Mouse (Mus musculus) midbrain, embryonic 16.5 days (tissue): ENCODE results near the gene Parvb. TPM values are rescaled to one million over a fixed set of nuclear protein-coding genes. Genes with fewer than 3 reads are reported as not detected.

Experiments used
- ATAC-seq: fragments of 200-750 bp; cut with Nextera tagmentation; 2 replicates; pipeline ENCODE4 v1.8.0; 2017; ENCODE audit warnings: moderate TSS enrichment
- H3K27ac ChIP-seq: fragments of 300-500 bp; sonication (generic); 2 replicates; pipeline ENCODE4 v1.5.1; 2014; ENCODE audit warnings: mild to moderate bottlenecking, low read length, mixed read lengths
- H3K27me3 ChIP-seq: fragments of 300-500 bp; sonication (generic); 2 replicates; pipeline ENCODE4 v1.6.1; 2014; ENCODE audit warnings: low read depth, low read length, mixed read lengths; ENCODE audit not compliant: control insufficient read depth, insufficient read depth
- H3K36me3 ChIP-seq: fragments of 300-500 bp; sonication (generic); 2 replicates; pipeline ENCODE4 v1.6.1; 2014; ENCODE audit warnings: mild to moderate bottlenecking, low read length, moderate library complexity, mixed read lengths; ENCODE audit not compliant: control insufficient read depth, insufficient read depth
- H3K4me1 ChIP-seq: fragments of 300-500 bp; sonication (generic); 2 replicates; pipeline ENCODE4 v1.6.1; 2014; ENCODE audit warnings: mild to moderate bottlenecking, low read length, mixed read lengths; ENCODE audit not compliant: control insufficient read depth, insufficient read depth
- H3K4me2 ChIP-seq: fragments of 300-500 bp; sonication (generic); 2 replicates; pipeline ENCODE4 v1.6.1; 2014; ENCODE audit warnings: mild to moderate bottlenecking, low read length, mixed read lengths
- H3K4me3 ChIP-seq: fragments of 300-500 bp; sonication (generic); 2 replicates; pipeline ENCODE4 v1.5.1; 2014; ENCODE audit warnings: low read depth, mild to moderate bottlenecking, low read length, moderate library complexity, mixed read lengths
- H3K9ac ChIP-seq: fragments of 300-500 bp; sonication (generic); 2 replicates; pipeline ENCODE4 v1.6.1; 2014; ENCODE audit warnings: low read depth, low read length, mixed read lengths
- H3K9me3 ChIP-seq: fragments of 300-500 bp; sonication (generic); replicated peaks from 2 replicates; pipeline ENCODE4 v1.6.1; 2014; ENCODE audit warnings: mild to moderate bottlenecking, low read length, mixed read lengths; ENCODE audit not compliant: control insufficient read depth, poor library complexity, severe bottlenecking
- WGBS: fragments of 180-500 bp; shearing (Covaris S2); extraction: QIAGEN DNeasy Blood & Tissue Kit; methylation state at CpG from one replicate; pipeline ENCODE4 v1.1.7; 2014; 5-methylcytosine and 5-hydroxymethylcytosine counted together
- polyA plus RNA-seq: library from polyadenylated mRNA; unstranded; fragments of >200 nt; fragmentation: Nextera tagmentation; extraction: Ambion mirVana; gene quantifications from 2 replicates; pipeline ENCODE4 v1.2.1, GENCODE M21; 2015

Parvb gene
- polyA plus RNA-seq, 1 experiment from 2014 or later: 4.3 TPM

- H3K27ac ChIP-seq: no peak overlapping the region
- no peak overlapping the region for H3K4me2 ChIP-seq
- H3K27me3 ChIP-seq: no peaks in the 10 kb centered on the region
- no peak overlapping the region for H3K9ac ChIP-seq
- ATAC-seq: no peak
- H3K9me3 ChIP-seq: no peaks in the 10 kb centered on the region
- peaks cover 9% of the 10 kb centered on the region; the same call in 1 of the 2 replicates for H3K4me1 ChIP-seq
- peaks cover 11% of the 10 kb centered on the region; the same call in 1 of the 2 replicates for H3K36me3 ChIP-seq
- WGBS: 86% methylated on average over 7 of the region's 7 CpGs
- no peak overlapping the region for H3K4me3 ChIP-seq
Measured at GRCm38 (mm10) chr15:84214476-84214875, 17.4 kb upstream of the Parvb start.

GRCm38 (mm10) chr15:84215273-84215672 lies 16.6 kb upstream of the Parvb start:
- Histone ChIP-seq H3K36me3 (peaks cover 5% of the 10 kb centered on the region; the same call in 1 of the 2 replicates), H3K9me3 (no peaks in the 10 kb centered on the region), H3K27me3 (no peaks in the 10 kb centered on the region), H3K27ac (no peak overlapping the region), H3K4me3 (no peak overlapping the region), H3K9ac (no peak overlapping the region), H3K4me2 (no peak overlapping the region), H3K4me1 (peaks cover 9% of the 10 kb centered on the region; the same call in 1 of the 2 replicates)
- no peak for ATAC-seq
- WGBS: 90% methylated on average over 2 of the region's 2 CpGs

GRCm38 (mm10) chr15:84216026-84216425 lies 15.8 kb upstream of the Parvb start:
- Histone ChIP-seq H3K27me3 (no peaks in the 10 kb centered on the region), H3K27ac (no peak overlapping the region), H3K4me2 (no peak overlapping the region), H3K9me3 (no peaks in the 10 kb centered on the region), H3K4me1 (peaks cover 9% of the 10 kb centered on the region; the same call in 1 of the 2 replicates), H3K9ac (no peak overlapping the region), H3K36me3 (no peaks in the 10 kb centered on the region; the same call in 1 of the 2 replicates), H3K4me3 (no peak overlapping the region)
- ATAC-seq: no peak

- Histone ChIP-seq H3K4me1 (peaks cover 9% of the 10 kb centered on the region; the same call in 1 of the 2 replicates), H3K27ac (peak overlapping the region; percentile 10; the same call in 1 of the 2 replicates), H3K4me2 (no peak overlapping the region), H3K9me3 (no peaks in the 10 kb centered on the region), H3K36me3 (no peaks in the 10 kb centered on the region), H3K27me3 (no peaks in the 10 kb centered on the region), H3K9ac (no peak overlapping the region), H3K4me3 (no peak overlapping the region)
- WGBS: 32% methylated on average over 7 of the region's 7 CpGs
- ATAC-seq: no peak
Measured at GRCm38 (mm10) chr15:84216461-84217084, 15.3 kb upstream of the Parvb start.

GRCm38 (mm10) chr15:84217969-84218782 lies 13.7 kb upstream of the Parvb start:
- H3K4me3 ChIP-seq: no peak overlapping the region
- no peak overlapping the region for H3K4me2 ChIP-seq
- no peak for ATAC-seq
- no peaks in the 10 kb centered on the region for H3K9me3 ChIP-seq
- no peaks in the 10 kb centered on the region for H3K27me3 ChIP-seq
- WGBS: 49% methylated on average over 23 of the region's 23 CpGs
- no peaks in the 10 kb centered on the region for H3K36me3 ChIP-seq
- H3K4me1 ChIP-seq: peaks cover 6% of the 10 kb centered on the region; the same call in 1 of the 2 replicates
- peak overlapping the region; percentile 5; the same call in 1 of the 2 replicates for H3K27ac ChIP-seq
- no peak overlapping the region for H3K9ac ChIP-seq

- Histone ChIP-seq H3K27me3 (no peaks in the 10 kb centered on the region), H3K9me3 (no peaks in the 10 kb centered on the region), H3K27ac (peak overlapping the region; percentile 5; the same call in 1 of the 2 replicates), H3K4me3 (no peak overlapping the region), H3K9ac (no peak overlapping the region), H3K4me2 (no peak overlapping the region), H3K36me3 (no peaks in the 10 kb centered on the region), H3K4me1 (peaks cover 12% of the 10 kb centered on the region; the same call in 1 of the 2 replicates)
- 55% methylated on average over 9 of the region's 9 CpGs for WGBS
- no peak for ATAC-seq
Measured at GRCm38 (mm10) chr15:84218783-84219271, 13.0 kb upstream of the Parvb start.

- Histone ChIP-seq H3K9ac (no peak overlapping the region), H3K27ac (no peak overlapping the region), H3K4me3 (no peak overlapping the region), H3K9me3 (no peaks in the 10 kb centered on the region), H3K4me2 (no peak overlapping the region), H3K4me1 (peaks cover 22% of the 10 kb centered on the region; the same call in 1 of the 2 replicates), H3K27me3 (no peaks in the 10 kb centered on the region), H3K36me3 (no peaks in the 10 kb centered on the region)
- no peak for ATAC-seq
- WGBS: 79% methylated on average over 5 of the region's 5 CpGs
Measured at GRCm38 (mm10) chr15:84221539-84221938, 10.3 kb upstream of the Parvb start.

- no peaks in the 10 kb centered on the region for H3K36me3 ChIP-seq
- H3K27me3 ChIP-seq: no peaks in the 10 kb centered on the region
- H3K4me1 ChIP-seq: peaks cover 28% of the 10 kb centered on the region
- ATAC-seq: no peak
- WGBS: 35% methylated on average over 6 of the region's 6 CpGs
- H3K4me2 ChIP-seq: no peak overlapping the region
- no peak overlapping the region for H3K4me3 ChIP-seq
- no peaks in the 10 kb centered on the region for H3K9me3 ChIP-seq
- peak overlapping the region; percentile 57; the same call in 1 of the 2 replicates for H3K27ac ChIP-seq
- H3K9ac ChIP-seq: no peak overlapping the region
Measured at GRCm38 (mm10) chr15:84223423-84223822, 8.4 kb upstream of the Parvb start.

GRCm38 (mm10) chr15:84224779-84225178 lies 7.1 kb upstream of the Parvb start:
- 37% methylated on average over 10 of the region's 10 CpGs for WGBS
- no peak for ATAC-seq
- Histone ChIP-seq H3K4me1 (peaks cover 28% of the 10 kb centered on the region), H3K9ac (no peak overlapping the region), H3K36me3 (no peaks in the 10 kb centered on the region), H3K27ac (no peak overlapping the region), H3K9me3 (no peaks in the 10 kb centered on the region), H3K27me3 (no peaks in the 10 kb centered on the region), H3K4me2 (no peak overlapping the region), H3K4me3 (no peak overlapping the region)
